Mouse (Mus musculus) heart, postnatal 0 days (tissue): ENCODE results near the gene Wnk4.

Experiments used
- CTCF ChIP-seq: IDR thresholded peaks from 2 replicates; pipeline ENCODE4 v1.5.1; 2016; ENCODE audit warnings: antibody characterized with exemption, control low read depth, low read depth
- EP300 ChIP-seq: IDR thresholded peaks from 2 replicates; pipeline ENCODE4 v1.6.1; 2016; ENCODE audit warnings: antibody characterized with exemption, low read depth

DNA sequence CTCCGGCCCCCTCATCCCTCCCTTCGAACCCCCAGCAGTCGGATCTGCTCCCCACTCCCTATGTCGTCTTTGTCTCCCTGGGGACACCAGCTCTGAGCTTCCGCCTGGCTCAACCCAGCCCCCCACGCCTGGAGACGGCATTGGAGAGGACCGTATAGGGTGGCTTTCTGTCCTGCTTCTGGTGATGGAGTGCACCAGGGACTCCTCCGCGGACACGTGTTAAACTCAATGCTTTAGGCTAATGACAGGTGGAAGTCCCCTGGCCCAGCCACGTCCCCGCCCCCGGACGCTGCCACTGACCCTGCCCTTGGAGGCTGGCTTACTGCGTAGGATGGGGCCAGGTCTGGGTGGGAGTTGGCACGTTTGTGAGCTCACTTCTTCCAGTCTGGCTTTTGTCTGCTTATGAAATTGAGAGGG is 56.1 kb downstream of the Wnk4 start:
- no peak for TF ChIP-seq EP300
- no peak for TF ChIP-seq CTCF
